Mouse (Mus musculus) kidney, postnatal 14 days (tissue): ENCODE data around the gene Slc29a2.

Source experiments
- DNase-seq: peaks from one replicate; pipeline ENCODE4 v3.0.0; 2022; ENCODE audit warnings: mixed read lengths

Slc29a2 gene

DNA sequence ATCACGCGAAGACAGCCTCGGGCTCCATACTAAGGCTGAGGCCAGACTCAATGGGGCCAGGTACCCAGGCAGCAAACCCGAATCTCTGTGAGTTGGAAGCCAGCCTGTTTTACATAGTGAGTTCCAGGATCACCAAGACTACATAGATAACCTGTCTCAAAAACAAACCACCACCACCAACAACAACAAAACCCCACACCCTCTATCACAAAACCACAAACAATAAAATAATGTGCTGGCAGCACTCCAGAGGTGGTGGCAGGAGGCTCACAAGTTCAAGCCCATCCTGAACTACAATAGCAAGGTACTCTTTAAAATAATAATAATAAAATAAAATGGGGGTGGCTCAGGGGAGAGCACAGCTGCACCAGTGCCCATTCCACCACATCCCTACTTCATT is 12.9 kb downstream of the Slc29a2 start:
- DNase-seq, result no peak

DNA sequence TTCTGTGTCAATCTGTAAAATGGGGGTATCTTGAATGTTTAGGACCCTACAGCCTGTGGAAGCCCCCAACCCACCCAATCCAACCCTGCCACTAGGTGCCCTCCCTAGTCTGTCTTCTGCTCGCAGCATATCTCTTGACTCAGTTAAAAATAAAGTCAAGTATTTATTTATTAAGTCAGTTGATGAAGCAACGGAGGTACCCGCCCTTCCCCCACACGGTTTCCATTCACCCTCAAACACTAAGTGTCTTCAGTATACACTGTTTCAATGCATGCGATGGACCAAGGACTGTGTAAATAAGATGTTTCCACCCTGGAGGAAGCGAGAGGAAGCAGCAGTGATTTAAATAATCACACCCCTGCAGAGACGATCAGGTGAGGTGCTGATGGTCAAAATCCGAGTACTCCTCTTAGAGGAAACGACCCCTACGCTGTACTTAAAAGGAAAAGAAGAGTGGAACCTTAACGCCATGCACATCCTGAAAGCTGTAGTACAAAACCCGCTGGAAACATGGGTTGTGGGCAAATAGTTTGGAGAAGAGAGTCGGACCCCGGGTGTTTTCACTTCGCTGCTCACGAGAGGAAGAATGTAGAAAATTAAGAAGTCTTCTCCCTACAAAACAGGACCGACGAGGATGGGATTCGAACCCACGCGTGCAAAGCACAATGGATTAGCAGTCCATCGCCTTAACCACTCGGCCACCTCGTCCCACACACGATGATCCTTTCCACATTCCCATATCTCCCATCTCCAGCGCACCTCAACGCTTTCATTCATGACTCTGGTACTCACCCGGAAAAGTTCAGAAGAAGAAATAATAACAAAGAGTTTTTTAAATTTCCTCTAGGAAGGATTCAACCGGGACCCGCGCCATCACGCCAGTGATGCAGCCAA is 14.3 kb downstream of the Slc29a2 start:
- peak; percentile 83 for DNase-seq

DNA sequence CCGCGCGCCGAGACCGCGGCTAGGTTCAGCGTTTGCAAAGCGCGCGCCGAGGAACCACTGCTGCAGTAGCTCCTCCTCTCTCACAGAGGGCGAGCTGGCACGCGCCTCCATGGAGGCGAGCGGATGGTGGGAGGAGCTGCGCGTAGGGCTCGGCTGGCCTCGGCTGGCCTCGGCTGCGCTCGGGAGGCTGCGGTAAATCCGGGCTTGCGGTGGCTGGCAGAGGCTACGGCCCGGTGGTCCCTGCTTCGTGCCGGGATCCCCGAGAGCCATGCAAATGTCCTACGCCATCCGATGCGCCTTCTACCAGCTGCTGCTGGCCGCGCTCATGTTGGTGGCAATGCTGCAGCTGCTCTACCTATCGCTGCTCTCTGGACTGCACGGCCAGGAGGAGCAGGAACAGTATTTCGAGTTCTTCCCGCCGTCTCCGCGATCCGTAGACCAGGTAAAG is 15.1 kb downstream of the Slc29a2 start, which contains the start of the genes B4gat1 and AC124502.3:
TSS of gene B4gat1 (plus strand) at position 118 of the 448 bp plus-strand sequence.
TSS of gene AC124502.3 (plus strand) at position 183 of the 448 bp plus-strand sequence.
- peak; percentile 93 for DNase-seq

DNA sequence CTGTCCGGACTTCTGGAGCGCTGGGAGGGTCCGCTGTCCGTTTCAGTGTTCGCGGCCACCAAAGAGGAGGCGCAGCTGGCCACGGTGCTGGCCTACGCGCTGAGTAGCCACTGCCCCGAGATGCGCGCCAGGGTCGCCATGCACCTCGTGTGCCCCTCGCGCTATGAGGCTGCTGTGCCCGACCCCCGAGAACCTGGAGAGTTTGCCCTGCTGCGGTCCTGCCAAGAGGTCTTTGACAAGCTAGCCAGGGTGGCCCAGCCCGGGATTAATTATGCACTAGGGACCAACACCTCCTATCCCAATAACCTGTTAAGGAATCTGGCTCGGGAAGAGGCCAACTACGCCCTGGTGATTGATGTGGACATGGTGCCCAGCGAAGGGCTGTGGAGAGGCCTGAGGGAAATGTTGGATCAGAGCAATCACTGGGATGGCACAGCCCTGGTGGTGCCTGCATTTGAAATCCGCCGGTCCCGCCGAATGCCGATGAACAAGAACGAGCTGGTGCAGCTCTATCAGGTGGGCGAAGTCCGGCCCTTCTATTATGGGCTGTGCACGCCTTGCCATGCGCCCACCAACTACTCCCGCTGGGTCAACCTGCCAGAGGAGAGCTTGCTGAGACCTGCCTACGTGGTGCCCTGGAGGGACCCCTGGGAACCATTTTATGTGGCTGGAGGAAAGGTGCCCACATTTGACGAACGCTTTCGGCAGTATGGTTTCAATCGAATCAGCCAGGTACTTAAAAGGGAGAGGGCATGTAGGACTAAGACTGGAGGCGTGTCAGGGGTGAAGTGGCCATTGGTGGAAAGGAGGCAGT is 15.8 kb downstream of the Slc29a2 start:
- no peak for DNase-seq

DNA sequence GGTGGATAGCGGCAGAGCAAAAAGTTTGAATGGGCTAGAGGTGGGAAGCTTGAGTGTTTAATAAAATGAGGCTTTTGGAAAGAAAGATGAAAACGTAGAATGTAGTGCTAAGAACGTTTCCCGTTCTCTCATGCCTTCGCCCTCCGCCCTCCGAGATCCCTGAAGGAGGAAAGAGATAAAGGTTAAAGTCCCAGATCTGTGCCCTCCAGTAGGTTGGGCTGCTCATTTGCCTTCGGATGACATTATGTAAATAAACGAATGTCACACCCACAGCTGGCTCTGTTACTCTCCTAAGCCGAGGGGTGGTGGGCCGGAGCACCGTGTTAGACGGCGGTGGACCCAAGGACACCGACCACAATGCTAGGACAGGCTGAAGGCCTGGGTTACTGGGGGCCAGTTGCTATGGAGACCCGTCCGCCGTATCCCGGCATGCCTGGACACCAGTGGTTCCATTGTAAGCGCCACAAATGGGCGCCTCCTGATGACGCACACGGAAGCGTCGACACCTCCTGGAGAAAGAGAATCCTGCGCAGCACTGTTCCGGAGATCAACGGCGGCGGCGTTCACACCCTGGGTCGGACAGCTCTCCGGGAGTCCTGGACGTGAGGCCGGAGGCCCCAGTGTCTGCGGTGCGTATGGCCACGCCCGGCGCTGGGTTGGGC is 17.3 kb downstream of the Slc29a2 start, which contains the start of gene Brms1:
TSS of gene Brms1 (plus strand) at position 493 of the 662 bp plus-strand sequence.
- peak; percentile 95 for DNase-seq

DNA sequence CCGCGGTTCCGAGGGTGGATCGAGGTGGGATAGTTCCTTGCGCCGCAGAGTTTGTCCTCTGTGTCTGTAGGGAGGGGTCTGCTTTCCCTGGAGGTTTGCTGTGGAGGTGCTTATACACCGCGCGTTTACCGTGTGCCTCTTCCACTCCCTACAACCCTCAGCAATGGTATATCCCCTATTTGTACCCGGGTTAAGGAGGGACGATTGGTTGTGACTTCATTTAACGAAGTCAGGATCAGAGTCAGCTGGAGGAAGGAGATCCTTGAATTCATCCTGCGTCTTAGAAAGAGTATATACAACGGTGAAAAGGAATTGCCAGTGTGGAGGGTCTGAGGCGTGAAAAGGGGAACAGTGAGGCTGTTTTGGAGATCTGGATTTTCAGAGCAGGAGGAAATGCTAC is 17.9 kb downstream of the Slc29a2 start:
- no peak for DNase-seq

DNA sequence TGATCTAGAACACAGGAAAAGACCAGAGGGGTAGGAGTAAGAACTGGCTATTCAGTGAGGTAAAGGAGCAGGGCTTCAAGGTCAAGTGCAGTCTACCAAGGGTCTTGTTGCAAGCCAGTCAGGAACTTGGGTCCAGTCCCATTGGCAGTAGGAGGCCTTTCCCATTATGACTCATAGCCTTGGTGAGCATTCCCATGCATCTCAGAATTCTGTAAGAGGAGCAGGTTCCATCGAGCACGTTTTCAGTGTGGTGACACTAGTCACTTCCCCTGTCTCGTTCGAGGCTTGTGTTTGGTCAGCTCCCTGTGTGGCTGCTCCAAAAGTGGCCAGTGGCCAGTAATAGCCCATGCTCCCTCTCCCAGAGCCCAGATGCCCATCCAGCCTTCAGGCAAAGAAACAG is 21.9 kb downstream of the Slc29a2 start:
- no peak for DNase-seq

DNA sequence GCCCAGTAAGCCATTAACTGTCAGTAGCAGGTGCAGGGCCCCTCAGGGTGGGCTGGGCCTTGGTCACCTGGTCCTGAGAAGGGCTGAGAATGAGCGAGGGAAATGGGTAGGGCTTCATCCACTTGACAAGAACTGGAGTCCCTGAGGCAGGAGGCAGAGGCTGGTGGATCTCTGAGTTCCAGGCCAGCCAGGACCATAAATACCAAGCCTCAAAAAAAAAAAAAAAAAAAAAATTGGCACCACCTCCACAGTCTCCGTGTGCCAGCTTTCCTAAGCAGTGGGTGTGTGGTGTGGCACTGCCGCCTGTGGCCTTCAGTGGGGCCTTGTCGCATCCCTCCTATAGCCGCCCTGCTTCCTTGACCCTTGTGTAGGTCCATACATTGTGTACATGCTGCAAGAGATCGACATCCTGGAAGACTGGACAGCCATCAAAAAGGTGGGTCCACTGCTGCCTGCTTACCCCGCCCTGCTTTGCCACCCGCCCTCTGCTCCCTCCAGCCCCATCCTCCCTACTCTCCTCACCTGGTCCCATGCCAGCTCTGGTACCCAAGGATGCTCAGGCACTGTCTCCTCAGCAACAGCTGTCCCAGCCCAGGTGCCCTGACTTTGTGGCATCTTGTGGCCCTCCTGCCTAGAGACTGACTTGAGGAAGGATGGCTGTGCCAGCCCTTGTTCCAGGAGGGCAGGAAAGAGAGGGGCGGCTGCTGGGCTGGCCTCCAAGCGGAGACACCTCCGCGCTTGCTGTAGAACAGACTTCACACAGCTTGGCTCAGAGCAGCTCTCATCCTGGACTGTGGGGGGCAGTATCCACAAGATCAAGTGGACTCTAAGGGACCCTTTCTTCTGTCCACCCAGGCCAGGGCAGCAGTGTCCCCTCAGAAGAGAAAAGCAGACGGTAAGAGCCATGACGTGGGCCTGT is 24.7 kb downstream of the Slc29a2 start:
- no peak for DNase-seq

DNA sequence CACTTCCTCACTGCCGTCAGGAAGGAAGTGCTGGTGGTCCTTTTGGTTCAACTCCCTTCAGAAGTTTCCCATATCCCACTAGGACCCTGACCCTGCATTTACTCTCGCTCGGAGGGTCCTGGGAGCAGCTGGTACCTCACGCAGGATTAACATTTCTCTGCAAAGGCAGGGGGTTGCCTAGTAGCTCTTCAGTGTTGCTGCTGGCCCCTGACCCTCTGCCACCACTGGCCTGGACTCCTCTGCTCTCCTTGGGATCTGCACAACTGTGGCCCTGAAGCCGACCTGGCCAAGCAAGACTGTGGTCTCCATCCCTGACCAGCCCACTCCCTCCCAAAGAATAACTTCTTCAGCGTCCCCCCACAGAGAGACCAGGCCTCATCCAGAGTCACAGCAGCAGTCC is 25.7 kb downstream of the Slc29a2 start:
- no peak for DNase-seq

DNA sequence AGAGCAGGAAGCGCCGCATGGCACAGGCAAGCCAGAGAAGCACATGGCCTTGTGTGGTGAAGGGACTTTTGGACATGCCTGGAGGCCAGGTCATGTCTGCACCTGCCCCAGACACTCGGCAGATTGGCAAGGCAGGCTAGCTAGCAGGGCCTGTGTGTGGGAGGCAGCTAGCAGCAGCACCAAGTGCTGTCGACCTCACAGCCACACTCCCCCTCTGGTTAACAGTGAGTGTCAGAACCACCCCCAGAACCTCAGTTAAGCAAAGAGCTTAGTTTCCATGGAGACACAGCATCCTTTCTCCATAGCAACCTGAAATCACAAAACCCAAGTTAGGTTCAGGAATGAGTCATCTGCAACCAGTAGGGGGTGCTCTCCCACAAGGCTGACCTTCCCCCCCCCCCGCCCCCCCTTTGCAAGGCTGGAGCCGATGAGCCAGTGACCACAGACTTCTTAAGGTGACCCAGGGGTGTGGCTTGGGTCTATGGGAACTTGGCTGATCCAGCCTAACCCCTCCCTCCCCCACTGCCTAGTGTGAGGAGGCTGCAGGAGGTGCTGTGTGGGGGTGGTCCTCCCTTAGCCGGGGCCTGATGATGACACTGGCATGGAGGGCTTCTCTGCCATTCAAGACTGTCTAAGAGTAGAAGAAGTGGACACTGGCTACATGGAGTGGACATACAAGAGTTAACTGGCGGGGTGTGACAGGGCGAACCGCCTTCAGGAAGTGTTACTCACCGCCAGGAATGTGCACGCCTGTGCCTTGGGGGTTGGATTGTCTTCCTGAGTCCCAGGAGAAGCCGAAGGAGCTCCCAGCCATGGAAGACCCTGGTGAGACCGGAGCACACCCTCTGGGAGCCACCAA is 26.6 kb downstream of the Slc29a2 start, which contains the start of gene Rin1:
TSS of gene Rin1 (plus strand) at position 435 of the 859 bp plus-strand sequence.
- DNase-seq, result peak; percentile 69

DNA sequence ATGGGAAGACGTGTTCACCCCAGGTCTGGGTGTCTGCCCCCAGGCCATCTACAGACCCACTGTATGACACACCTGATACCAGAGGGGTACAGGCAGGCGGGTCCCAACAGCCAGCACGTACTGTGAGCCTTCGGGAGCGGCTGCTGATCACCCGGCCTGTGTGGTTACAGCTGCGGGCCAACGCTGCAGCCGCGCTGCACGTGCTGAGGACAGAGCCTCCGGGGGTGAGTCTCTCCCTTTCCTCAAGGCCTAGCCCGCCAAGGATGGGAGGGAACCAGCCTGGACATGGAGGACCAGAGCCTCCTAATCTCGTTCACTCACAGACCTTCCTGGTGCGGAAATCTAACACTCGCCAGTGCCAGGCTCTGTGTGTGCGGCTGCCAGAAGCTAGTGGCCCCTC is 27.4 kb downstream of the Slc29a2 start:
- no peak for DNase-seq

DNA sequence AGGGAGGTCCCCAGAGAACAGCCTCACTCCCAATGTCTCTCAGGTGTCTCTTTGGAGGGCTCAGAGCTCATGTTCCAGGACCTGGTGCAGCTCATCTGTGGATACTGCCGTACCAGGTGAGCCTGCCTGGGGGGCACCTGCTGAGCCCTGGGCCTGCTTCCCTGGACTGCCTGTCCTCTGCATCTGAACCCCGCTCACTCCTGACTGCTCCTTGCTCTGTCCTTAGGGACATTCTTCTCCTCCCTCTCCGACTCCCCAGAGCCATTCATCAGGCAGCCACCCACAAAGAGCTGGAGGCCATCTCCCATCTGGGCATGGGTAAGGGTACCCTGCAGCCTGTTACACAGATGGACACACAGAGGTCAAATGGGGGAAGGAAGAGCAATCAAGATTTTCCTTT is 27.9 kb downstream of the Slc29a2 start:
- DNase-seq, result no peak

DNA sequence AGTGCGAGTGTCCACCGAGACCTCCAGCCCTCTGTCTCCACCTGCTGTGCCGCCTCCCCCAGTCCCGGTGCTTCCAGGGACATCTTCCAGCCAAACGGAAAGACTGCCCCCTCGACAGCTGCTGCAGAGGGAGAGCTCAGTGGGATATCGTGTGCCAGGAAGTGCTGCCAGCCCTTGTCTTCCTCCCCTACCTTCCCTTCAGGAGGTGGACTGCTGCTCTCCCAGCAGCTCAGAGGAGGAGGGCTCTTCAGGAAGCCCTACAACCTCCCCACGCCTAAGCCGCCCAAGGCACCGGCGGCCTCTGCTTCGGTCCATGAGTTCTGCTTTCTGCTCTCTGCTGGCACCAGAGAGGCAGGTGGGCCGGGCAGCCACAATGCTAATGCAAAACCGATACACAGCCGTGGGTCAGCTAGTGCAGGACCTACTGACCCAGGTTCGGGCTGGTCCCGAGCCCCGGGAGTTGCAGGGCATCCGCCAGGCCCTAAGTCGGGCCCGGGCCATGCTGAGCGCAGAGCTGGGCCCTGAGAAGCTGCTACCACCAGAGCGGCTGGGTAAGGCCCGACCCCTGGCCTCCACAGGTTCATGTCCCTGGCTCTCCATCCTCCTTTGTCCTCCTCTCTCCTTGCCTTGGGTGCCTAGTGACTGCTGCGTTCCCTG is 28.6 kb downstream of the Slc29a2 start:
- no peak for DNase-seq

DNA sequence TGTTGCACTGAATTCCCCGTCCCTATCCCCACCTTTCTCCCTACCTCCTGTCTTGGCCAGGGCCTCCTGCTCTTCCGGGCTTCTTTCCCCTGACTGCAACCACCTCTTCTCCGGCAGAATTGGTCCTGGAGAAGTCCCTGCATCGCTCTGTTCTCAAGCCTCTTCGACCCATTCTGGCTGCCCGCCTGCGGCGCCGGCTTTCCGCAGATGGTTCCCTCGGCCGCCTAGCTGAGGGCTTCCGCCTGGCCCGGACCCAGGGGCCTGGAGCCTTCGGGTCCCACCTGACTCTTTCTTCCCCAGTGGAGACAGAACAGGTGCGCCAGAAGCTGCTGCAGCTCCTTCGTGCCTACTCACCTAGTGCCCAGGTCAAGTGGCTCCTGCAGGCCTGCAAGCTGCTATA is 29.2 kb downstream of the Slc29a2 start:
- DNase-seq, result no peak

DNA sequence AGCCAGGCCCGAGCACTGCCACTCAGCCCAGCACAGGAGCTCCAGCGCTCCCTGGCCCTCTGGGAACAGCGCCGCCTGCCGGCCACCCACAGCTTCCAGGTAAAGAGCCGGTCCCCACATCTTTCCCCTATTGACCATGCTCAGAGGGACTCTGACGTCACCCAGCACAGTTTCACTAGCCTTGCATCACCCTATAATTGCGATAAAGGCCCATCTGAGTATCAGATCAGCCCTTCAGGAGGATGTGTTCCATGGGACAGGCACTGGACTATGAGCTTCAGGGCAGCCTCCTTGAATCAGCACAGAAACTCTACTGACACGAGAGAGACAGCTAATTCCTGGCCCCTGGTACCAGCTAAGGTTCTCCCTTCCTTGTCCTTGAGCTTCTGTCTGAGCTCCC is 30.2 kb downstream of the Slc29a2 start:
- peak; percentile 50 for DNase-seq

DNA sequence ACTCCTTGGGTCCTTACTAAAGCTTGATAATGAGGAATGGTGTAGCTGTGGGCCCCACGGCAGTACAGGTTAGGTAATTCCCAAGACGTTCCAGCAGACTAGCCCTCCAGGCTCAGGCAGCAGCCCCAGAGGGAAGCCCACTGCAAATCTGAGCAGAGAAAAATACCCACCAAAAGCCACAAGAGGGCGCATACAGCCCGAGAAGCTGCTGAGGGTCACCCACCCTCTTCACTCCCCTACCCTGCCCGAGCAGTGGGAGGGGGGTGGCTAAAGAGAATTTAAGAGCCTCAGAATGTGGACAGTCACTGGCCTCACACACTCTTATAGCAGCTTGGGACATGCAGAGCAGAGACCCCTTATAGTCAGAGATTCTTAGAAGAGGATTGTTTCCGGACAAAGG is 32.6 kb downstream of the Slc29a2 start:
- DNase-seq, result peak; percentile 60

DNA sequence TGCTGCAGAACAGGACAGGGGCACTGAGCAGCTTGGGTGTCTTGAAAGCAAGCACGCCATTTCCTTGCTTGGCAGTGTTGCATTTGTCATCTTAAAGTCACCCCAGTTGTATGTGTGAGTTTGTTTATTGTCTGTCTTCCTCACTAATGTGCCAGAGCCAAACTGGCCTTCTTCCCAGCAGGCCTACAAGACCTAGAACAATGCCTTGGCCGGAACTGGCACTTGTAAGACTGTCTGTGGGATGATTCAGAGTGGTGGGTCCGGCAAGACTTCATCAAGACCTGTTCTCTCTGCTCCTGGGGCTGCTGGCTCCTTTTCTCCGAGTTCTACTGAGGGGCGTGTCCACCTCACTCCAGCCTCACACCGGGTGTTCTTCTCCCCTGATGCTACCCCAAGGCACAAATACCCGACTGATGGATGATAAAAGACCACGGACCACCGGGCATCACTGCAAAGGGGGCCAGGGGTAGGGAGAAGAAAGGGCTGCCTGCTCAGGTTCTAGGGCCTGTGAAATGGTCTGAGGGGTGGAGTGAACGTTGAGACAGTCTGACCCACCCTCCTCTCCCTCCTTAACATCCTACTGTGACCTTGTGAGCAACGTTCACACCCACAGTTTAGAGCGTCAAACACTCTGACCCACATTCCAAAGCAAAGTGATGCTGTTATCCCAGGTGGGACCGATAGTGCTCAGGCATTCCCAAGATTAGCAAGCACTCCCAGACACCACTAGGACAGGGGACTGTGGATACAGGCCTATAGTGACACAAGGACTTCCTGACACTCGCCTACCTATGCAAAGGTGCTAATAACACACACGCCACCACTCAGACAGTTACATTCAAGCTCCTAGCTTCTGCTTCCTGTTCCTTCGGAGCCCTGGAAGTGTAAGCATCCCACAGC is 34.5 kb downstream of the Slc29a2 start:
- no peak for DNase-seq

DNA sequence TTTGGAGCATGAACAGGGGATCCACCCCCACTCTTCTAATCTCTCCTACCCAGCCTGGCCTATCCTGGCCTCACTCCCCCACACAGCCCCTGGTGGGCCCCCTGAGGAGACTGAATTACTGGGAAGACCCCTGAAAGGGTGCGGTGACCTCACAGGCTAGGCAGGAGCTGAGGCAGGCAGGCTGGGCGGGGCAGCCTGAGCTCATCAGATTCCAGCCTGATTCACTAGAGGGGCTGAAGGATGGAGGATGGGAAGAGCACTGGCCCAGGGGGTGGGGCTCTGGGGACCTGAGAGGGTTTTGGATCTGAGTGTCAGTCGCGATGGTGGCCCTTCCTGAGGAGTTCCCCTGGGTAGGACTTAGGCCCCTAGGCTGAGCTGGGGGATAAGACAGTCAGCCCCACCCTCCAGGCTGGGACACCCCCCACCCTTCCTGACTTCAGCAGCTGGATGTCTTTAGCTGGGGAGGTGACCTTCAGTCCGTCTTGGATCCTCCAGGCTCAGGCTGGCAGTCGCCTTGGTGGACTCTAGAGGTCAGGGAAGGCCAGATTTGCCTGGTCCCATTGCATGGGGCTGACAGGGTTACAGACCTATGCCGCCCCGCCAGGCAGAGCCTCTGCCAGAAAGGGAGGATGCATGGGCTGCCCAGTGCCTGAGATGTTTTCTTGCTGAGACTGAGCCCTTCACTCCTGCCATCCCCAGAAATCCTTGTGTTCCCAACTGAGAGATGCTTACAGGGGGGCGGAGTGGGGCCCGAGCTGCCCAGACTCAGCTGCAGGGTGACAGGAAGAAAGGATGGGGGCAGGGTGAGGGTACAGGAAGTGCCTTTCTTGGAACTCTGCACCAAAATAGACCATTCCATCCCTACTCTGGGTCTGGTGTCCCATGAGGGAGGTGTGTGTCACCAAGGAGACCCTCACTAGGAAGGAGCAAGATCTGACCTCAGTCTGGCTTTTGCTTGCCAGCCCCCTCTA is 35.4 kb downstream of the Slc29a2 start:
- peak; percentile 52 for DNase-seq
